ENCODE assay signal across 20 mouse cellular contexts in genomic region chr5:123904059-123904672, GRCm38 (mm10). TPM values are rescaled to one million over a fixed set of nuclear protein-coding genes. Genes with fewer than 3 reads are reported as not detected.
DNase-seq lines count a peak whose midpoint lies in the region; ATAC-seq and TF ChIP-seq lines count a peak whose summit lies in the region.
"Had no signal": no experiment of that assay in that cellular context is flagged by ENCODE, and none has a peak within 500 bp of the region (broad histone marks: within the 10 kb centered on the region; RNA-seq: fewer than 3 reads in every experiment).

No protein-coding gene starts in this region.

- peaks cover 10% of the 10 kb centered on the region for H3K36me3 ChIP-seq in heart, embryonic 10.5 days
- 0 out of 2 replicates have a peak, but pooled peaks cover 3% of the 10 kb centered on the region for H3K36me3 ChIP-seq in midbrain, postnatal 0 days (ENCODE audit: insufficient read depth, low read length)
- peaks cover 8% of the 10 kb centered on the region for H3K36me3 ChIP-seq in midbrain, embryonic 14.5 days (ENCODE audit: control insufficient read depth, insufficient read depth, low read length)

- no peak overlapping the region for H3K4me2 ChIP-seq in midbrain, postnatal 0 days (ENCODE audit: low read depth, low read length, poor library complexity, severe bottlenecking)
- no peak overlapping the region for H3K4me2 ChIP-seq in midbrain, embryonic 14.5 days (ENCODE audit: low read length)
- H3K4me2 ChIP-seq: embryonic facial prominence, embryonic 12.5 days; midbrain, embryonic 11.5 days; stomach, embryonic 15.5 days had no signal

- no peak overlapping the region for H3K9ac ChIP-seq in midbrain, postnatal 0 days (replicated peaks; ENCODE audit: low read length, poor library complexity, severe bottlenecking)
- no peak overlapping the region for H3K9ac ChIP-seq in midbrain, embryonic 14.5 days (replicated peaks; ENCODE audit: low read length)
- H3K9ac ChIP-seq: embryonic facial prominence, embryonic 12.5 days; stomach, embryonic 15.5 days had no signal

- H3K9me3 ChIP-seq in heart, embryonic 10.5 days = no peaks in the 10 kb centered on the region
- H3K9me3 ChIP-seq in midbrain, postnatal 0 days (ENCODE audit: low read length) = no peaks in the 10 kb centered on the region
- H3K9me3 ChIP-seq in midbrain, embryonic 14.5 days (ENCODE audit: control insufficient read depth, low read length) = no peaks in the 10 kb centered on the region
- H3K9me3 ChIP-seq: embryonic facial prominence, embryonic 12.5 days; hindbrain, embryonic 10.5 days; stomach, embryonic 15.5 days had no signal

- no peak for ATAC-seq in midbrain, postnatal 0 days (ENCODE audit: low FRiP score)
- no peak for ATAC-seq in midbrain, embryonic 14.5 days (ENCODE audit: low FRiP score, low TSS enrichment)
- no peak for ATAC-seq in granulocyte monocyte progenitor cell, adult 5-6 weeks (replicated peaks; ENCODE audit: poor library complexity, severe bottlenecking)

- whole genome bisulfite sequencing in heart, embryonic 10.5 days = 67% methylated on average over 11 of the region's 11 CpGs
- WGBS in midbrain, postnatal 0 days = 80% methylated on average over 11 of the region's 11 CpGs
- 75% methylated on average over 11 of the region's 11 CpGs for WGBS in midbrain, embryonic 14.5 days

- H3K27ac ChIP-seq in heart, embryonic 10.5 days = no peak overlapping the region
- no peak overlapping the region for H3K27ac ChIP-seq in midbrain, postnatal 0 days (ENCODE audit: low read depth, low read length)
- no peak overlapping the region for H3K27ac ChIP-seq in midbrain, embryonic 14.5 days (replicated peaks; ENCODE audit: low read depth, low read length)
- H3K27ac ChIP-seq: embryonic facial prominence, embryonic 12.5 days; hindbrain, embryonic 10.5 days; stomach, embryonic 15.5 days had no signal

- peak; percentile 88 for DNase-seq in heart, adult 11 months
- no peak for DNase-seq in heart, embryonic 10.5 days (ENCODE audit: low spot score)
- DNase-seq in midbrain, postnatal 0 days (ENCODE audit: low spot score) = no peak
- DNase-seq in midbrain, embryonic 14.5 days = no peak
- peak; percentile 62 for DNase-seq in R1 (ENCODE audit: low read depth, low spot score)
- peak; percentile 53 for DNase-seq in lung, postnatal 36 days
- no peak for DNase-seq in spleen, adult 18-20 months
- DNase-seq: cerebellum, postnatal 25 days; gastrocnemius, postnatal 25 days; kidney, postnatal 10 days; liver had no signal

- H3K4me3 ChIP-seq in heart, embryonic 10.5 days = no peak overlapping the region
- H3K4me3 ChIP-seq in midbrain, postnatal 0 days (ENCODE audit: low read depth, low read length) = no peak overlapping the region
- H3K4me3 ChIP-seq in midbrain, embryonic 14.5 days (replicated peaks; ENCODE audit: low read depth, low read length) = no peak overlapping the region
- H3K4me3 ChIP-seq: embryonic facial prominence, embryonic 12.5 days; hindbrain, embryonic 10.5 days; myocyte; stomach, embryonic 15.5 days had no signal

- peaks cover 15% of the 10 kb centered on the region for H3K4me1 ChIP-seq in heart, embryonic 10.5 days
- H3K4me1 ChIP-seq in midbrain, postnatal 0 days (ENCODE audit: insufficient read depth, low read length) = peaks cover 11% of the 10 kb centered on the region; the same call in 1 of the 2 replicates
- peaks cover 14% of the 10 kb centered on the region for H3K4me1 ChIP-seq in midbrain, embryonic 14.5 days (ENCODE audit: control insufficient read depth, insufficient read depth, low read length)

- peak; percentile 19; the same call in 1 of the 2 replicates for TF ChIP-seq CTCF in midbrain, postnatal 0 days (IDR thresholded peaks at IDR 0.05)

- H3K27me3 ChIP-seq in heart, embryonic 10.5 days (ENCODE audit: insufficient read depth, poor library complexity, severe bottlenecking) = no peaks in the 10 kb centered on the region
- no peaks in the 10 kb centered on the region for H3K27me3 ChIP-seq in midbrain, postnatal 0 days (ENCODE audit: insufficient read depth, low read length)
- no peaks in the 10 kb centered on the region for H3K27me3 ChIP-seq in midbrain, embryonic 14.5 days (ENCODE audit: control insufficient read depth, insufficient read depth, low read length)
- H3K27me3 ChIP-seq: embryonic facial prominence, embryonic 12.5 days; stomach, embryonic 15.5 days had no signal

RNA-seq across cellular contexts. Expression of gene Denr, which starts 2.8 kb away (rescaled TPM):
- polyA plus RNA-seq in heart, embryonic 10.5 days (2016; fragmentation: Nextera tagmentation; extraction: Ambion mirVana) = 107 and 144 TPM in 2 replicates
- 13.8 and 25.4 TPM in 2 replicates for total RNA-seq in midbrain, postnatal 0 days (2014; rRNA removed)
- polyA plus RNA-seq in midbrain, postnatal 0 days (2015; fragmentation: Nextera tagmentation; extraction: Ambion mirVana) = 130 and 158 TPM in 2 replicates
- polyA plus RNA-seq in midbrain, embryonic 14.5 days (2014; fragmentation: Nextera tagmentation; extraction: Ambion mirVana) = 118 and 132 TPM in 2 replicates
- 67.5 and 72.9 TPM in 2 replicates for total RNA-seq in granulocyte monocyte progenitor cell, adult 5-6 weeks (2014; fragmentation: Nextera tagmentation)
- 76.4 and 100.0 TPM in 2 replicates for total RNA-seq in granulocyte monocyte progenitor cell, adult 5-6 weeks (2017)

RNA-seq across cellular contexts. Expression of gene Gm43518, which starts 23.1 kb away (rescaled TPM):
- 2.4 and 2.7 TPM in 2 replicates for polyA plus RNA-seq in heart, embryonic 10.5 days (2016; fragmentation: Nextera tagmentation; extraction: Ambion mirVana)
- total RNA-seq in midbrain, postnatal 0 days (2014; rRNA removed) = 6.0 TPM in 1 of 2 replicates, not detected in the other
- 2.7 and 2.8 TPM in 2 replicates for polyA plus RNA-seq in midbrain, postnatal 0 days (2015; fragmentation: Nextera tagmentation; extraction: Ambion mirVana)
- 2.0 and 2.3 TPM in 2 replicates for polyA plus RNA-seq in midbrain, embryonic 14.5 days (2014; fragmentation: Nextera tagmentation; extraction: Ambion mirVana)
- not detected in 2 replicates for total RNA-seq in granulocyte monocyte progenitor cell, adult 5-6 weeks (2014; fragmentation: Nextera tagmentation)
- total RNA-seq in granulocyte monocyte progenitor cell, adult 5-6 weeks (2017) = not detected in 2 replicates
- total RNA-seq: ES-E14; gastrocnemius, postnatal 25 days had no signal
- polyA plus RNA-seq: myocyte had no signal

RNA-seq across cellular contexts. Expression of gene Hcar1, which starts 24.3 kb away (rescaled TPM):
- polyA plus RNA-seq in heart, embryonic 10.5 days (2016; fragmentation: Nextera tagmentation; extraction: Ambion mirVana) = not detected in 2 replicates
- 1.1 and 1.9 TPM in 2 replicates for total RNA-seq in midbrain, postnatal 0 days (2014; rRNA removed)
- 0.64 and 0.71 TPM in 2 replicates for polyA plus RNA-seq in midbrain, postnatal 0 days (2015; fragmentation: Nextera tagmentation; extraction: Ambion mirVana)
- polyA plus RNA-seq in midbrain, embryonic 14.5 days (2014; fragmentation: Nextera tagmentation; extraction: Ambion mirVana) = 0.08 and 0.41 TPM in 2 replicates
- total RNA-seq in granulocyte monocyte progenitor cell, adult 5-6 weeks (2014; fragmentation: Nextera tagmentation) = not detected in 2 replicates
- total RNA-seq in granulocyte monocyte progenitor cell, adult 5-6 weeks (2017) = not detected in 2 replicates
- total RNA-seq: ES-E14 had no signal
- polyA plus RNA-seq: hindbrain, embryonic 10.5 days; midbrain, embryonic 11.5 days; myocyte had no signal

RNA-seq across cellular contexts. Expression of gene Ccdc62, which starts 26.3 kb away (rescaled TPM):
- polyA plus RNA-seq in heart, embryonic 10.5 days (2016; fragmentation: Nextera tagmentation; extraction: Ambion mirVana) = 3.7 and 5.7 TPM in 2 replicates
- total RNA-seq in midbrain, postnatal 0 days (2014; rRNA removed) = 0.27 and 9.8 TPM in 2 replicates
- 2.9 and 3.8 TPM in 2 replicates for polyA plus RNA-seq in midbrain, postnatal 0 days (2015; fragmentation: Nextera tagmentation; extraction: Ambion mirVana)
- 4.3 and 4.6 TPM in 2 replicates for polyA plus RNA-seq in midbrain, embryonic 14.5 days (2014; fragmentation: Nextera tagmentation; extraction: Ambion mirVana)
- total RNA-seq in granulocyte monocyte progenitor cell, adult 5-6 weeks (2014; fragmentation: Nextera tagmentation) = 0.34 and 2.6 TPM in 2 replicates
- total RNA-seq in granulocyte monocyte progenitor cell, adult 5-6 weeks (2017) = 0.10 and 5.3 TPM in 2 replicates

RNA-seq across cellular contexts. Expression of gene Hcar2, which starts 38.9 kb away (rescaled TPM):
- not detected in 2 replicates for polyA plus RNA-seq in heart, embryonic 10.5 days (2016; fragmentation: Nextera tagmentation; extraction: Ambion mirVana)
- not detected in 2 replicates for total RNA-seq in midbrain, postnatal 0 days (2014; rRNA removed)
- not detected in 2 replicates for polyA plus RNA-seq in midbrain, postnatal 0 days (2015; fragmentation: Nextera tagmentation; extraction: Ambion mirVana)
- 0.11 TPM in 1 of 2 replicates, not detected in the other for polyA plus RNA-seq in midbrain, embryonic 14.5 days (2014; fragmentation: Nextera tagmentation; extraction: Ambion mirVana)
- not detected in 2 replicates for total RNA-seq in granulocyte monocyte progenitor cell, adult 5-6 weeks (2014; fragmentation: Nextera tagmentation)
- total RNA-seq in granulocyte monocyte progenitor cell, adult 5-6 weeks (2017) = 2.7 and 5.4 TPM in 2 replicates
- total RNA-seq: ES-E14; left cerebral cortex, postnatal 25 days had no signal
- polyA plus RNA-seq: heart, embryonic 14.5 days; midbrain, embryonic 11.5 days; myocyte had no signal

Comparison
In these comparisons a context has a peak if more than half of its experiments do, and no peak if none do; other contexts are left out.
1. DNase-seq: peak in heart, adult 11 months (single experiment), R1 (single experiment) and lung, postnatal 36 days (single experiment); none in heart, embryonic 10.5 days (single experiment), midbrain, postnatal 0 days (single experiment), midbrain, embryonic 14.5 days (single experiment) and spleen, adult 18-20 months (0 of 2).